Mouse (Mus musculus): ENCODE measurements at regions not wholly inside any gene's neighbourhood (a gene's known extent, or its start where the extent isn't known, plus 50 kb on each side); places are given as distances from the start of the nearest gene placed in this dataset.
A peak's percentile ranks its signal among the peaks of the same experiment; 100 is the strongest.

- no peaks in the 10 kb centered on the region for H3K27me3 ChIP-seq (ENCODE audit: low read depth, poor library complexity, severe bottlenecking)
- no peak overlapping the region for H3K4me3 ChIP-seq
- H3K9me3 ChIP-seq (replicated peaks): no peaks in the 10 kb centered on the region
- H3K36me3 ChIP-seq: no peaks in the 10 kb centered on the region
- peaks cover 16% of the 10 kb centered on the region for H3K4me1 ChIP-seq
- no peak overlapping the region for H3K27ac ChIP-seq (replicated peaks)
- no peak for DNase-seq (ENCODE audit: low spot score)
Measured at GRCm38 (mm10) chr10:99531556-99531955, 227.9 kb downstream of the Csl start.

GRCm38 (mm10) chr10:99531992-99532391 lies 227.5 kb downstream of the Csl start:
- Histone ChIP-seq H3K9me3 (replicated peaks) (no peaks in the 10 kb centered on the region), H3K4me1 (peaks cover 16% of the 10 kb centered on the region), H3K27ac (replicated peaks) (0 out of 2 replicates have a peak overlapping the region, but pooled peaks have one; percentile 38), H3K36me3 (no peaks in the 10 kb centered on the region), H3K27me3 (ENCODE audit: low read depth, poor library complexity, severe bottlenecking) (no peaks in the 10 kb centered on the region), H3K4me3 (no peak overlapping the region)
- no peak for DNase-seq (ENCODE audit: low spot score)
- WGBS: 69% methylated on average over 7 of the region's 7 CpGs

GRCm38 (mm10) chr10:99532697-99533119 lies 226.8 kb downstream of the Csl start:
- Histone ChIP-seq H3K27me3 (ENCODE audit: low read depth, poor library complexity, severe bottlenecking) (no peaks in the 10 kb centered on the region), H3K9me3 (replicated peaks) (no peaks in the 10 kb centered on the region), H3K4me3 (no peak overlapping the region), H3K27ac (replicated peaks) (no peak overlapping the region), H3K4me1 (peaks cover 16% of the 10 kb centered on the region), H3K36me3 (no peaks in the 10 kb centered on the region)
- 66% methylated on average over 3 of the region's 3 CpGs for WGBS
- no peak for DNase-seq (ENCODE audit: low spot score)

GRCm38 (mm10) chr10:99533468-99533867 lies 226.0 kb downstream of the Csl start:
- WGBS: 84% methylated on average over 4 of the region's 4 CpGs
- Histone ChIP-seq H3K27ac (replicated peaks) (0 out of 2 replicates have a peak overlapping the region, but pooled peaks have one; percentile 28), H3K36me3 (no peaks in the 10 kb centered on the region), H3K27me3 (ENCODE audit: low read depth, poor library complexity, severe bottlenecking) (no peaks in the 10 kb centered on the region), H3K4me1 (peaks cover 17% of the 10 kb centered on the region), H3K9me3 (replicated peaks) (no peaks in the 10 kb centered on the region), H3K4me3 (no peak overlapping the region)
- DNase-seq (ENCODE audit: low spot score): no peak

GRCm38 (mm10) chr10:99534237-99534636 lies 225.2 kb downstream of the Csl start:
- 84% methylated on average over 7 of the region's 7 CpGs for WGBS
- no peaks in the 10 kb centered on the region for H3K36me3 ChIP-seq
- no peak overlapping the region for H3K27ac ChIP-seq (replicated peaks)
- H3K9me3 ChIP-seq (replicated peaks): no peaks in the 10 kb centered on the region
- no peaks in the 10 kb centered on the region for H3K27me3 ChIP-seq (ENCODE audit: low read depth, poor library complexity, severe bottlenecking)
- no peak overlapping the region for H3K4me3 ChIP-seq
- no peak for DNase-seq (ENCODE audit: low spot score)
- peaks cover 21% of the 10 kb centered on the region for H3K4me1 ChIP-seq

- 68% methylated on average over 5 of the region's 5 CpGs for WGBS
- no peak for DNase-seq (ENCODE audit: low spot score)
- H3K27me3 ChIP-seq (ENCODE audit: low read depth, poor library complexity, severe bottlenecking): no peaks in the 10 kb centered on the region
Measured at GRCm38 (mm10) chr10:99538639-99539038, 220.8 kb downstream of the Csl start.

GRCm38 (mm10) chr10:99552373-99552772 lies 207.1 kb downstream of the Csl start:
- H3K4me1 ChIP-seq: peaks cover 8% of the 10 kb centered on the region; the same call in 1 of the 2 replicates
- no peaks in the 10 kb centered on the region for H3K27me3 ChIP-seq (ENCODE audit: low read depth, poor library complexity, severe bottlenecking)
- no peaks in the 10 kb centered on the region; the same call in 1 of the 2 replicates for H3K9me3 ChIP-seq (replicated peaks)
- H3K36me3 ChIP-seq: no peaks in the 10 kb centered on the region
- no peak overlapping the region for H3K4me3 ChIP-seq
- DNase-seq (ENCODE audit: low spot score): no peak
- 81% methylated on average over 4 of the region's 4 CpGs for WGBS
- no peak overlapping the region for H3K27ac ChIP-seq (replicated peaks)

More at GRCm38 (mm10) chr10:99538639-99539038, 220.8 kb downstream of the Csl start:
- peaks cover 5% of the 10 kb centered on the region; the same call in 1 of the 2 replicates for H3K4me1 ChIP-seq
- no peak overlapping the region for H3K4me3 ChIP-seq
- 0 out of 2 replicates have a peak overlapping the region, but pooled peaks have one; percentile 6 for H3K27ac ChIP-seq (replicated peaks)
- H3K36me3 ChIP-seq: no peaks in the 10 kb centered on the region
- H3K9me3 ChIP-seq (replicated peaks): no peaks in the 10 kb centered on the region

- WGBS: 93% methylated on average over 12 of the region's 12 CpGs
- DNase-seq (ENCODE audit: low spot score): no peak
- Histone ChIP-seq H3K27ac (replicated peaks) (no peak overlapping the region), H3K4me1 (peaks cover 8% of the 10 kb centered on the region; the same call in 1 of the 2 replicates), H3K4me3 (no peak overlapping the region), H3K36me3 (no peaks in the 10 kb centered on the region), H3K9me3 (replicated peaks) (no peaks in the 10 kb centered on the region; the same call in 1 of the 2 replicates), H3K27me3 (ENCODE audit: low read depth, poor library complexity, severe bottlenecking) (no peaks in the 10 kb centered on the region)
Measured at GRCm38 (mm10) chr10:99552836-99553540, 206.5 kb downstream of the Csl start.

- WGBS: 93% methylated on average over 2 of the region's 2 CpGs
- DNase-seq (ENCODE audit: low spot score): no peak
- H3K4me1 ChIP-seq: peaks cover 8% of the 10 kb centered on the region; the same call in 1 of the 2 replicates
- no peaks in the 10 kb centered on the region; the same call in 1 of the 2 replicates for H3K9me3 ChIP-seq (replicated peaks)
- H3K4me3 ChIP-seq: no peak overlapping the region
- H3K27ac ChIP-seq (replicated peaks): no peak overlapping the region
- no peaks in the 10 kb centered on the region for H3K27me3 ChIP-seq (ENCODE audit: low read depth, poor library complexity, severe bottlenecking)
- no peaks in the 10 kb centered on the region for H3K36me3 ChIP-seq
Measured at GRCm38 (mm10) chr10:99555021-99555420, 204.4 kb downstream of the Csl start.

- peaks cover 8% of the 10 kb centered on the region; the same call in 1 of the 2 replicates for H3K4me1 ChIP-seq
- no peaks in the 10 kb centered on the region for H3K36me3 ChIP-seq
- H3K4me3 ChIP-seq: no peak overlapping the region
- H3K27me3 ChIP-seq (ENCODE audit: low read depth, poor library complexity, severe bottlenecking): no peaks in the 10 kb centered on the region
- H3K27ac ChIP-seq (replicated peaks): no peak overlapping the region
- WGBS: 78% methylated on average over 12 of the region's 12 CpGs
- DNase-seq (ENCODE audit: low spot score): no peak
- H3K9me3 ChIP-seq (replicated peaks): no peaks in the 10 kb centered on the region; the same call in 1 of the 2 replicates
Measured at GRCm38 (mm10) chr10:99555658-99556352, 203.7 kb downstream of the Csl start.

GRCm38 (mm10) chr10:99556353-99557036 lies 203.0 kb downstream of the Csl start:
- no peak for DNase-seq (ENCODE audit: low spot score)
- Histone ChIP-seq H3K27ac (replicated peaks) (no peak overlapping the region), H3K4me1 (peaks cover 8% of the 10 kb centered on the region; the same call in 1 of the 2 replicates), H3K36me3 (no peaks in the 10 kb centered on the region), H3K27me3 (ENCODE audit: low read depth, poor library complexity, severe bottlenecking) (no peaks in the 10 kb centered on the region), H3K4me3 (no peak overlapping the region), H3K9me3 (replicated peaks) (no peaks in the 10 kb centered on the region; the same call in 1 of the 2 replicates)
- WGBS: 70% methylated on average over 11 of the region's 11 CpGs

- no peak for DNase-seq (ENCODE audit: low spot score)
- WGBS: 85% methylated on average over 5 of the region's 5 CpGs
Measured at GRCm38 (mm10) chr10:99558656-99559055, 200.8 kb downstream of the Csl start.

More at GRCm38 (mm10) chr10:99558656-99559055, 200.8 kb downstream of the Csl start:
- peaks cover 6% of the 10 kb centered on the region; the same call in 1 of the 2 replicates for H3K4me1 ChIP-seq
- no peak overlapping the region for H3K27ac ChIP-seq (replicated peaks)
- no peaks in the 10 kb centered on the region for H3K27me3 ChIP-seq (ENCODE audit: low read depth, poor library complexity, severe bottlenecking)
- no peaks in the 10 kb centered on the region for H3K36me3 ChIP-seq
- H3K4me3 ChIP-seq: no peak overlapping the region
- no peaks in the 10 kb centered on the region for H3K9me3 ChIP-seq (replicated peaks)

Measured in midbrain, embryonic 10.5 days (tissue).